8 mouse cellular contexts compared by ENCODE assay signal in genomic region chr5:137629306-137629721, GRCm38 (mm10). TPM values are rescaled to one million over a fixed set of nuclear protein-coding genes. Genes with fewer than 3 reads are reported as not detected.
DNase-seq lines count a peak whose midpoint lies in the region; ATAC-seq lines count a peak whose summit lies in the region.

No protein-coding gene starts in this region.

- H3K4me2 ChIP-seq in heart, embryonic 12.5 days: peak overlapping the region; percentile 83
- peak overlapping the region; percentile 94 for H3K4me2 ChIP-seq in limb, embryonic 13.5 days (replicated peaks)
- peak overlapping the region; percentile 90 for H3K4me2 ChIP-seq in midbrain, embryonic 12.5 days (replicated peaks)

- no peaks in the 10 kb centered on the region for H3K9me3 ChIP-seq in heart, embryonic 12.5 days (replicated peaks)
- no peaks in the 10 kb centered on the region for H3K9me3 ChIP-seq in hindbrain, embryonic 10.5 days
- no peaks in the 10 kb centered on the region for H3K9me3 ChIP-seq in limb, embryonic 13.5 days
- no peaks in the 10 kb centered on the region for H3K9me3 ChIP-seq in midbrain, embryonic 12.5 days

- H3K4me1 ChIP-seq in heart, embryonic 12.5 days (replicated peaks): peaks cover 37% of the 10 kb centered on the region
- peaks cover 68% of the 10 kb centered on the region for H3K4me1 ChIP-seq in hindbrain, embryonic 10.5 days (replicated peaks)
- peaks cover 40% of the 10 kb centered on the region for H3K4me1 ChIP-seq in limb, embryonic 13.5 days
- peaks cover 46% of the 10 kb centered on the region for H3K4me1 ChIP-seq in midbrain, embryonic 12.5 days

- H3K36me3 ChIP-seq in heart, embryonic 12.5 days: peaks cover 14% of the 10 kb centered on the region
- H3K36me3 ChIP-seq in hindbrain, embryonic 10.5 days: peaks cover 32% of the 10 kb centered on the region
- peaks cover 24% of the 10 kb centered on the region for H3K36me3 ChIP-seq in limb, embryonic 13.5 days
- H3K36me3 ChIP-seq in midbrain, embryonic 12.5 days: peaks cover 17% of the 10 kb centered on the region

- intact Hi-C loops in heart, postnatal 25 days (cut with DNase I): no loop called here

- H3K27ac ChIP-seq in heart, embryonic 12.5 days (ENCODE audit: poor library complexity, severe bottlenecking): peak overlapping the region; percentile 89
- H3K27ac ChIP-seq in hindbrain, embryonic 10.5 days: peak overlapping the region; percentile 97
- peak overlapping the region; percentile 87 for H3K27ac ChIP-seq in limb, embryonic 13.5 days
- H3K27ac ChIP-seq in midbrain, embryonic 12.5 days (replicated peaks): peak overlapping the region; percentile 91

- WGBS in heart, embryonic 12.5 days: under 1% methylated on average over 23 of the region's 23 CpGs
- WGBS in hindbrain, embryonic 10.5 days: under 1% methylated on average over 23 of the region's 23 CpGs
- WGBS in limb, embryonic 13.5 days: 1% methylated on average over 23 of the region's 23 CpGs
- WGBS in midbrain, embryonic 12.5 days: 1% methylated on average over 23 of the region's 23 CpGs

- peak overlapping the region; percentile 73 for H3K4me3 ChIP-seq in heart, embryonic 12.5 days
- peak overlapping the region; percentile 92 for H3K4me3 ChIP-seq in hindbrain, embryonic 10.5 days
- peak overlapping the region; percentile 93 for H3K4me3 ChIP-seq in limb, embryonic 13.5 days
- H3K4me3 ChIP-seq in midbrain, embryonic 12.5 days: peak overlapping the region; percentile 71

- DNase-seq in heart, postnatal 25 days (ENCODE audit: low spot score): no peak
- DNase-seq in R1 (ENCODE audit: low read depth, low spot score): peak; percentile 87
- DNase-seq in hindbrain, embryonic 10.5 days (ENCODE audit: low spot score): no peak

- peak overlapping the region; percentile 79 for H3K9ac ChIP-seq in heart, embryonic 12.5 days
- H3K9ac ChIP-seq in limb, embryonic 13.5 days: peak overlapping the region; percentile 88
- peak overlapping the region; percentile 77 for H3K9ac ChIP-seq in midbrain, embryonic 12.5 days (replicated peaks)

- peak; percentile 55 for ATAC-seq in heart, embryonic 12.5 days (ENCODE audit: insufficient number of reproducible peaks, low FRiP score)
- peak; percentile 5 for ATAC-seq in limb, embryonic 13.5 days (ENCODE audit: low FRiP score, low read depth)
- ATAC-seq in midbrain, embryonic 12.5 days (ENCODE audit: low FRiP score, low read depth): peak; percentile 45
- no peak for ATAC-seq in monocyte, adult 5-6 weeks (replicated peaks; ENCODE audit: insufficient number of reproducible peaks, low FRiP score, low TSS enrichment, poor library complexity, severe bottlenecking)
- ATAC-seq in activated CD4-positive, CD25-positive, alpha-beta regulatory T cell, adult 4 months: no peak

- no peaks in the 10 kb centered on the region for H3K27me3 ChIP-seq in heart, embryonic 12.5 days (replicated peaks)
- H3K27me3 ChIP-seq in hindbrain, embryonic 10.5 days (ENCODE audit: insufficient read depth, poor library complexity, severe bottlenecking): no peaks in the 10 kb centered on the region
- no peaks in the 10 kb centered on the region for H3K27me3 ChIP-seq in limb, embryonic 13.5 days
- H3K27me3 ChIP-seq in midbrain, embryonic 12.5 days: no peaks in the 10 kb centered on the region

RNA-seq across cellular contexts. Expression of gene Gm20605, which starts 0.3 kb away (rescaled TPM):
- polyA plus RNA-seq in heart, embryonic 12.5 days (2016; fragmentation: Nextera tagmentation; extraction: Ambion mirVana): 6.9 and 7.1 TPM in 2 replicates
- total RNA-seq in heart, postnatal 25 days (2021): 1 to 10 TPM; 3.2 to 4.5 TPM
- 14.1 and 14.9 TPM in 2 replicates for polyA plus RNA-seq in hindbrain, embryonic 10.5 days (2016; fragmentation: Nextera tagmentation; extraction: Ambion mirVana)
- polyA plus RNA-seq in limb, embryonic 13.5 days (2015; fragmentation: Nextera tagmentation; extraction: Ambion mirVana): 6.1 and 9.6 TPM in 2 replicates
- 10.7 and 12.9 TPM in 2 replicates for polyA plus RNA-seq in midbrain, embryonic 12.5 days (2016; fragmentation: Nextera tagmentation; extraction: Ambion mirVana)
- 12.9 to 28.7 TPM (median 25.9 TPM) in 3 replicates for total RNA-seq in monocyte, adult 5-6 weeks (2017)
- polyA plus RNA-seq in activated CD4-positive, CD25-positive, alpha-beta regulatory T cell, adult 4 months (2017; shearing (Covaris generic)): 10 to 100 TPM in 1 of 2 experiments, 1 to 10 TPM in 1; 8.1 to 10.2 TPM

RNA-seq across cellular contexts. Expression of gene Lrch4, which starts 0.4 kb away (rescaled TPM):
- 24.3 and 27.3 TPM in 2 replicates for polyA plus RNA-seq in heart, embryonic 12.5 days (2016; fragmentation: Nextera tagmentation; extraction: Ambion mirVana)
- total RNA-seq in heart, postnatal 25 days (2021): 10 to 100 TPM; 17.6 to 18.2 TPM
- 35.3 and 39.7 TPM in 2 replicates for polyA plus RNA-seq in hindbrain, embryonic 10.5 days (2016; fragmentation: Nextera tagmentation; extraction: Ambion mirVana)
- polyA plus RNA-seq in limb, embryonic 13.5 days (2015; fragmentation: Nextera tagmentation; extraction: Ambion mirVana): 34.0 and 34.3 TPM in 2 replicates
- polyA plus RNA-seq in midbrain, embryonic 12.5 days (2016; fragmentation: Nextera tagmentation; extraction: Ambion mirVana): 31.3 and 33.5 TPM in 2 replicates
- total RNA-seq in monocyte, adult 5-6 weeks (2017): 34.9 to 86.0 TPM (median 77.2 TPM) in 3 replicates
- 10 to 100 TPM; 61.6 to 68.6 TPM for polyA plus RNA-seq in activated CD4-positive, CD25-positive, alpha-beta regulatory T cell, adult 4 months (2017; shearing (Covaris generic))

RNA-seq across cellular contexts. Expression of gene Fbxo24, which starts 0.5 kb away (rescaled TPM):
- polyA plus RNA-seq in heart, embryonic 12.5 days (2016; fragmentation: Nextera tagmentation; extraction: Ambion mirVana): 0.15 TPM in 1 of 2 replicates, not detected in the other
- under 1 TPM; 0.11 to 0.36 TPM for total RNA-seq in heart, postnatal 25 days (2021)
- polyA plus RNA-seq in hindbrain, embryonic 10.5 days (2016; fragmentation: Nextera tagmentation; extraction: Ambion mirVana): 0.30 TPM in 2 replicates
- 0.19 and 0.23 TPM in 2 replicates for polyA plus RNA-seq in limb, embryonic 13.5 days (2015; fragmentation: Nextera tagmentation; extraction: Ambion mirVana)
- polyA plus RNA-seq in midbrain, embryonic 12.5 days (2016; fragmentation: Nextera tagmentation; extraction: Ambion mirVana): 0.23 and 0.24 TPM in 2 replicates
- not detected in 3 replicates for total RNA-seq in monocyte, adult 5-6 weeks (2017)
- polyA plus RNA-seq in activated CD4-positive, CD25-positive, alpha-beta regulatory T cell, adult 4 months (2017; shearing (Covaris generic)): under 1 TPM in 1 of 2 experiments, not detected in 1; 0.33 TPM

RNA-seq across cellular contexts. Expression of gene Sap25, which starts 11.8 kb away (rescaled TPM):
- 5.2 and 5.3 TPM in 2 replicates for polyA plus RNA-seq in heart, embryonic 12.5 days (2016; fragmentation: Nextera tagmentation; extraction: Ambion mirVana)
- 1 to 10 TPM; 3.0 to 3.9 TPM for total RNA-seq in heart, postnatal 25 days (2021)
- 7.1 and 7.8 TPM in 2 replicates for polyA plus RNA-seq in hindbrain, embryonic 10.5 days (2016; fragmentation: Nextera tagmentation; extraction: Ambion mirVana)
- 7.3 and 8.9 TPM in 2 replicates for polyA plus RNA-seq in limb, embryonic 13.5 days (2015; fragmentation: Nextera tagmentation; extraction: Ambion mirVana)
- 8.1 and 10.7 TPM in 2 replicates for polyA plus RNA-seq in midbrain, embryonic 12.5 days (2016; fragmentation: Nextera tagmentation; extraction: Ambion mirVana)
- 20.7 to 64.8 TPM (median 21.8 TPM) in 3 replicates for total RNA-seq in monocyte, adult 5-6 weeks (2017)
- 10 to 100 TPM; 30.0 to 32.3 TPM for polyA plus RNA-seq in activated CD4-positive, CD25-positive, alpha-beta regulatory T cell, adult 4 months (2017; shearing (Covaris generic))

RNA-seq across cellular contexts. Expression of gene Pcolce, which starts 15.7 kb away (rescaled TPM):
- polyA plus RNA-seq in heart, embryonic 12.5 days (2016; fragmentation: Nextera tagmentation; extraction: Ambion mirVana): 109 and 118 TPM in 2 replicates
- 10 to 100 TPM; 66.9 to 71.3 TPM for total RNA-seq in heart, postnatal 25 days (2021)
- polyA plus RNA-seq in hindbrain, embryonic 10.5 days (2016; fragmentation: Nextera tagmentation; extraction: Ambion mirVana): 72.2 and 95.5 TPM in 2 replicates
- polyA plus RNA-seq in limb, embryonic 13.5 days (2015; fragmentation: Nextera tagmentation; extraction: Ambion mirVana): 152 and 157 TPM in 2 replicates
- 49.0 and 68.9 TPM in 2 replicates for polyA plus RNA-seq in midbrain, embryonic 12.5 days (2016; fragmentation: Nextera tagmentation; extraction: Ambion mirVana)
- not detected in 3 replicates for total RNA-seq in monocyte, adult 5-6 weeks (2017)
- polyA plus RNA-seq in activated CD4-positive, CD25-positive, alpha-beta regulatory T cell, adult 4 months (2017; shearing (Covaris generic)): under 1 TPM in 1 of 2 experiments, not detected in 1; 0.53 TPM

Comparison
In these comparisons a context has a peak if more than half of its experiments do, and no peak if none do; other contexts are left out.
1. ATAC-seq: peak in heart, embryonic 12.5 days (single experiment), limb, embryonic 13.5 days (single experiment) and midbrain, embryonic 12.5 days (single experiment); none in monocyte, adult 5-6 weeks (single experiment) and activated CD4-positive, CD25-positive, alpha-beta regulatory T cell, adult 4 months (single experiment).
2. Peak in every context shown above with its lines, with median percentiles within 50 percentile points of each other: H3K27ac ChIP-seq, H3K4me2 ChIP-seq, H3K4me3 ChIP-seq and H3K9ac ChIP-seq.